Mouse (Mus musculus) liver, embryonic 14.5 days (tissue): Measurements from ENCODE around the gene Top3a.

Experiments used
- CTCF ChIP-seq: IDR thresholded peaks from 2 replicates; pipeline ENCODE4 v1.5.1; 2016; ENCODE audit warnings: antibody characterized with exemption, low read depth, control low read depth
- EP300 ChIP-seq: IDR thresholded peaks from 2 replicates; pipeline ENCODE4 v1.6.1; 2016; ENCODE audit warnings: antibody characterized with exemption, low read depth

DNA sequence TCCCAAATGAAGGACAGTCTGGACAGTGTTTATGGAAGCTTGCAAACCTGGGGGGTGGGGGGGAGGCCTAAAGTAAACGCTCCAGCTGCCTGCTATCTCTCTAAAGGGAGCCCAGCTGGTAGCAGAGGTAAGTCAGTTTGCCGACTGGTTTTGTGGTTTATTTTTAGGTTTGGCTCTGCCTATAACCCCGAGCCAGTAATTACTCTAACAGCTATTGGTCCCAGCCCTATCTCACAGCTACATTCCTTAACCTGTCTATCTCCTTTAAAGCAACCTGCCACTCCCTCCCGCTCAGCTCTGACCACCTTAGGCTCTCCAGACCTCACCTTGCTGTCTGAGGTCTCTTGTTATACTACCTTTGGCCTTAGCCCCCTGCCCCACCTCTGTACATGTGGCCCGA is 57.9 kb downstream of the Top3a start:
- TF ChIP-seq CTCF (no peak), EP300 (no peak)
